Mouse (Mus musculus) spleen, adult 2 months (tissue): ENCODE results near the gene Ubb.

Experiments used
- CTCF ChIP-seq: fragments of 200-500 bp; IDR thresholded peaks from 2 replicates; pipeline ENCODE4 v1.5.1; 2011; ENCODE audit warnings: mild to moderate bottlenecking, inconsistent platforms; ENCODE audit not compliant: insufficient read depth, insufficient read length, insufficient replicate concordance; ENCODE audit errors: extremely low read depth
- POLR2A ChIP-seq: fragments of 200-500 bp; IDR thresholded peaks from 2 replicates; pipeline ENCODE4 v1.6.1; 2011; ENCODE audit warnings: low read depth, low read length, inconsistent platforms

DNA sequence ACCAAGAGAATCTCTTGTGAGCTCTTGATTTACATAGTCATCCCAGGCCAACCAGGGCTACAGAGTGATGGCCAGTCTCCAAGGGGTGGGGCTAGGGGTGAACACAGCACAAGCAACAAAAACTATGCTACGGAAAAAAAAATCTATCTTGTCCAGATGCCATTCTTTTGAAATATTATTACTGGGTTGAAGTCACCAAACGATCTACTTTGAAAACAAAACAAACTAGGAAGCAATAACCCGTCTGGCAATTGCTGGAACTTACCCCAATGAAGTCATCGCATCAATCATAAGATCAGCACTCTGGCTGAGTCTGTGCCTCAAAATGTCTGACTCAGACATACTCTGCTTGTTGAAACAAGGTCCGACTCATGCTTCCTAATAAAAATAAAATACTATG lies 1.2 kb upstream of the Ubb start:
- TF ChIP-seq POLR2A (no peak), CTCF (no peak)
